13 mouse cellular contexts compared by ENCODE assay signal in the genomic region with DNA sequence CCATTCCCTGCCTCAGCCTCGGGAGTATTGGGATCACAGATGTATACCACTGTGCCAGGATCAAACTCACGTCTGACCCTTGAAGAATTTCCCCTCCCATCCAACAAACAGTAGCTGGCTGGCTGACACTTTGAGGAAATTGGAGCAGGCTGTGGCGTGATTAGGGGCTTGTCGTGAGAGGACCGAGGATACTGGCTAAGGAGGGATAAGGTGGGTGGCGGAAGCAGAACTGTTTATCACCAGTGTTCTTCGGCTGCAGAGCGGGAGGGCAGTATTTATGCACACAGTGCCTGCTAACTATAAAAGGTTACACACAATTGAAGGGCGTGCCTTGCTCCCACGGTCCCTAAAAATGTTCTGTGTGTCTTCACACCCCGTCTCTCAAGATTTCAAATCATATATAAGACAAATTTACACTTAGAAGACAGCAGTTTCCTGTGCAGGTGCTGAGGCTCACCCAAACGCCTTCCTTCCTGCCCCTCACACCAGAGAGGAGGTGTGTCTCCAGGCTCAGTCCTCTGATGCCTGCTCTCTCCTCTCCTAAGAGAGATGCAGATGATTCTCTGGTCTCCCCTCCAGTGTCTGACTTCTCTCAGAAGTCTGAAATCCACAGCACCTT. TPM values are rescaled to one million over a fixed set of nuclear protein-coding genes. Genes with fewer than 3 reads are reported as not detected.
DNase-seq lines count a peak whose midpoint lies in the region; ATAC-seq lines count a peak whose summit lies in the region.
"Had no signal": no experiment of that assay in that cellular context is flagged by ENCODE, and none has a peak within 500 bp of the region (broad histone marks: within the 10 kb centered on the region; RNA-seq: fewer than 3 reads in every experiment).

No protein-coding gene starts in this region.

- no peak overlapping the region for H3K9ac ChIP-seq in heart, embryonic 15.5 days
- H3K9ac ChIP-seq: limb, embryonic 12.5 days had no signal

- H3K4me3 ChIP-seq in heart, embryonic 15.5 days, result no peak overlapping the region
- no peak overlapping the region for H3K4me3 ChIP-seq in limb, embryonic 10.5 days
- H3K4me3 ChIP-seq: limb, embryonic 12.5 days had no signal

- peak overlapping the region; percentile 79 for H3K27ac ChIP-seq in heart, embryonic 15.5 days
- H3K27ac ChIP-seq in limb, embryonic 10.5 days, result peak overlapping the region; percentile 34; the same call in 1 of the 2 replicates
- H3K27ac ChIP-seq: limb, embryonic 12.5 days had no signal

- intact Hi-C loops in heart, postnatal 14 days (cut with DNase I), result no loop called here

- no peaks in the 10 kb centered on the region for H3K9me3 ChIP-seq in heart, embryonic 15.5 days (replicated peaks)
- H3K9me3 ChIP-seq in limb, embryonic 10.5 days (replicated peaks), result 0 out of 2 replicates have a peak, but pooled peaks cover 4% of the 10 kb centered on the region

- H3K4me2 ChIP-seq in heart, embryonic 15.5 days, result peak overlapping the region; percentile 13; the same call in 1 of the 2 replicates
- H3K4me2 ChIP-seq: limb, embryonic 12.5 days had no signal

- ATAC-seq in heart, embryonic 15.5 days (replicated peaks; ENCODE audit: insufficient number of reproducible peaks, insufficient read depth, low FRiP score, low read depth), result no peak; the same call in 1 of the 2 replicates

- DNase-seq in heart, postnatal 14 days, result no peak
- peak; percentile 26 to 35 for DNase-seq in CD8-positive naive resting alpha-beta T cell, adult 2 months (ENCODE audit: low read depth in 2 of 2, low spot score in 2 of 2)
- DNase-seq in limb, embryonic 10.5 days (ENCODE audit: low spot score), result no peak
- peak; percentile 21 to 26 for DNase-seq in natural killer cell, adult 2 months (ENCODE audit: low spot score in 2 of 2)
- no peak for DNase-seq in adrenal gland, postnatal 4 days (ENCODE audit: low spot score in 2 of 2)
- DNase-seq in cerebellum, adult 9-10 months, result no peak
- no peak for DNase-seq in layer of hippocampus, postnatal 14 days (ENCODE audit: low spot score in 2 of 2)
- DNase-seq: adrenal gland, adult 2 months; cerebellum, postnatal 14 days; right cerebral cortex, postnatal 25 days had no signal

- H3K27me3 ChIP-seq in heart, embryonic 15.5 days, result no peaks in the 10 kb centered on the region
- no peaks in the 10 kb centered on the region for H3K27me3 ChIP-seq in limb, embryonic 10.5 days (ENCODE audit: low read depth, poor library complexity, severe bottlenecking)
- H3K27me3 ChIP-seq: limb, embryonic 12.5 days had no signal

- peaks cover 5% of the 10 kb centered on the region for H3K4me1 ChIP-seq in heart, embryonic 15.5 days (replicated peaks)
- H3K4me1 ChIP-seq in limb, embryonic 10.5 days, result no peaks in the 10 kb centered on the region
- H3K4me1 ChIP-seq: limb, embryonic 12.5 days had no signal

- 31% methylated on average over 12 of the region's 12 CpGs for WGBS in heart, embryonic 15.5 days
- WGBS in limb, embryonic 10.5 days, result 55% methylated on average over 12 of the region's 12 CpGs

- H3K36me3 ChIP-seq in heart, embryonic 15.5 days, result no peaks in the 10 kb centered on the region
- H3K36me3 ChIP-seq in limb, embryonic 10.5 days, result no peaks in the 10 kb centered on the region
- H3K36me3 ChIP-seq: limb, embryonic 12.5 days had no signal

RNA-seq across cellular contexts. Expression of a gene that starts 24.5 kb away (rescaled TPM):
- 0.45 and 2.8 TPM in 2 replicates for polyA plus RNA-seq in heart, embryonic 15.5 days (2015; fragmentation: Nextera tagmentation; extraction: Ambion mirVana)
- under 1 TPM; 0.14 to 0.44 TPM for total RNA-seq in heart, postnatal 14 days (2021)
- polyA plus RNA-seq in limb, embryonic 10.5 days (2016; fragmentation: Nextera tagmentation; extraction: Ambion mirVana), result 0.06 TPM in 1 of 2 replicates, not detected in the other
- total RNA-seq in adrenal gland, postnatal 4 days (2021), result not detected
- not detected for total RNA-seq in layer of hippocampus, postnatal 14 days (2021)
- total RNA-seq: adrenal gland, adult 2 months had no signal
- polyA plus RNA-seq: hindbrain, embryonic 11.5 days; limb, embryonic 12.5 days had no signal

RNA-seq across cellular contexts. Expression of a gene that starts 42.8 kb away (rescaled TPM):
- polyA plus RNA-seq in heart, embryonic 15.5 days (2015; fragmentation: Nextera tagmentation; extraction: Ambion mirVana), result 4.1 TPM in 2 replicates
- total RNA-seq in heart, postnatal 14 days (2021), result 1 to 10 TPM; 2.7 to 3.1 TPM
- polyA plus RNA-seq in limb, embryonic 10.5 days (2016; fragmentation: Nextera tagmentation; extraction: Ambion mirVana), result 2.0 and 2.9 TPM in 2 replicates
- total RNA-seq in adrenal gland, postnatal 4 days (2021), result 1 to 10 TPM; 3.4 to 3.7 TPM
- under 1 TPM in 1 of 2 experiments, not detected in 1; 0.48 TPM for total RNA-seq in layer of hippocampus, postnatal 14 days (2021)

RNA-seq across cellular contexts. Expression of a gene that starts 53.9 kb away (rescaled TPM):
- 0.23 and 0.58 TPM in 2 replicates for polyA plus RNA-seq in heart, embryonic 15.5 days (2015; fragmentation: Nextera tagmentation; extraction: Ambion mirVana)
- total RNA-seq in heart, postnatal 14 days (2021), result 1 to 10 TPM; 5.2 to 8.1 TPM
- not detected in 2 replicates for polyA plus RNA-seq in limb, embryonic 10.5 days (2016; fragmentation: Nextera tagmentation; extraction: Ambion mirVana)
- total RNA-seq in adrenal gland, postnatal 4 days (2021), result 1 to 10 TPM in 1 of 2 experiments, under 1 TPM in 1; 0.95 to 1.5 TPM
- total RNA-seq in layer of hippocampus, postnatal 14 days (2021), result not detected
- polyA plus RNA-seq: hindbrain, embryonic 11.5 days had no signal

RNA-seq across cellular contexts. Expression of a gene that starts 58.3 kb away (rescaled TPM):
- 198 and 215 TPM in 2 replicates for polyA plus RNA-seq in heart, embryonic 15.5 days (2015; fragmentation: Nextera tagmentation; extraction: Ambion mirVana)
- 10 to 100 TPM; 89.0 to 96.3 TPM for total RNA-seq in heart, postnatal 14 days (2021)
- 84.7 and 93.5 TPM in 2 replicates for polyA plus RNA-seq in limb, embryonic 10.5 days (2016; fragmentation: Nextera tagmentation; extraction: Ambion mirVana)
- total RNA-seq in adrenal gland, postnatal 4 days (2021), result 100 to 1,000 TPM; 160 to 164 TPM
- total RNA-seq in layer of hippocampus, postnatal 14 days (2021), result 100 to 1,000 TPM; 280 to 324 TPM

RNA-seq across cellular contexts. Expression of a gene that starts 58.3 kb away (rescaled TPM):
- 7.3 and 10.3 TPM in 2 replicates for polyA plus RNA-seq in heart, embryonic 15.5 days (2015; fragmentation: Nextera tagmentation; extraction: Ambion mirVana)
- total RNA-seq in heart, postnatal 14 days (2021), result 1 to 10 TPM; 3.1 to 3.2 TPM
- 9.7 TPM in 2 replicates for polyA plus RNA-seq in limb, embryonic 10.5 days (2016; fragmentation: Nextera tagmentation; extraction: Ambion mirVana)
- total RNA-seq in adrenal gland, postnatal 4 days (2021), result 1 to 10 TPM; 4.5 to 8.1 TPM
- total RNA-seq in layer of hippocampus, postnatal 14 days (2021), result 1 to 10 TPM; 7.2 to 7.9 TPM

Comparison
In these comparisons a context has a peak if more than half of its experiments do, and no peak if none do; other contexts are left out.
1. DNase-seq: peak in CD8-positive naive resting alpha-beta T cell, adult 2 months (2 of 2) and natural killer cell, adult 2 months (2 of 2); none in heart, postnatal 14 days (0 of 2), limb, embryonic 10.5 days (single experiment), adrenal gland, postnatal 4 days (0 of 2), cerebellum, adult 9-10 months (single experiment) and layer of hippocampus, postnatal 14 days (0 of 2).